Mouse (Mus musculus) adrenal gland, adult 18-20 months (tissue): Measurements from ENCODE around the gene Btd. TPM values are rescaled to one million over a fixed set of nuclear protein-coding genes. Genes with fewer than 3 reads are reported as not detected.

ENCODE experiments used
- DNase-seq, 2 experiments: peaks; one replicate each; pipeline ENCODE4 v3.0.0; 2021 to 2022; ENCODE audit warnings: low spot score in 2 of 2
- total RNA-seq, 2 experiments: library from RNA; stranded (reverse); gene quantifications; 1 replicate in 1 of 2; 2 replicates in 1 of 2; pipeline ENCODE4 v1.2.3; 2021

Gene Btd
- total RNA-seq, 2 experiments from 2014 or later, result 41.3 to 57.0 TPM

- no peak for DNase-seq
Observed at GRCm38 (mm10) chr14:31644931-31645547, 4.2 kb downstream of the Btd start.

- no peak for DNase-seq
Observed at GRCm38 (mm10) chr14:31645920-31646319, 5.1 kb downstream of the Btd start.

- DNase-seq, result no peak
Observed at GRCm38 (mm10) chr14:31647991-31648390, 7.2 kb downstream of the Btd start.

GRCm38 (mm10) chr14:31650347-31650746 lies 9.5 kb downstream of the Btd start:
- no peak for DNase-seq

GRCm38 (mm10) chr14:31651206-31651605 lies 10.4 kb downstream of the Btd start:
- DNase-seq, result no peak

- peak in 1 of 2 experiments; percentile 13 for DNase-seq
Observed at GRCm38 (mm10) chr14:31652106-31652505, 11.3 kb downstream of the Btd start.

- DNase-seq, result no peak
Observed at GRCm38 (mm10) chr14:31652624-31653023, 11.8 kb downstream of the Btd start.

- no peak for DNase-seq
Observed at GRCm38 (mm10) chr14:31653101-31653875, 12.5 kb downstream of the Btd start.

GRCm38 (mm10) chr14:31654816-31655215 lies 14.0 kb downstream of the Btd start:
- DNase-seq, result no peak

GRCm38 (mm10) chr14:31655406-31655805 lies 14.6 kb downstream of the Btd start:
- DNase-seq, result peak in 1 of 2 experiments; percentile 17

- peak in 1 of 2 experiments; percentile 20 for DNase-seq
Observed at GRCm38 (mm10) chr14:31656386-31656785, 15.6 kb downstream of the Btd start.

GRCm38 (mm10) chr14:31656857-31657645 lies 16.2 kb downstream of the Btd start:
- peak; percentile 67 to 71 for DNase-seq

- no peak for DNase-seq
Observed at GRCm38 (mm10) chr14:31658126-31658680, 17.4 kb downstream of the Btd start.

- no peak for DNase-seq
Observed at GRCm38 (mm10) chr14:31659501-31660181, 18.8 kb downstream of the Btd start.

GRCm38 (mm10) chr14:31660312-31661093 lies 19.7 kb downstream of the Btd start:
- no peak for DNase-seq

GRCm38 (mm10) chr14:31661671-31662554 lies 21.1 kb downstream of the Btd start:
- DNase-seq, result peak; percentile 78 to 84

- DNase-seq, result peak in 1 of 2 experiments; percentile 50
Observed at GRCm38 (mm10) chr14:31662555-31663211, 21.9 kb downstream of the Btd start.

GRCm38 (mm10) chr14:31663376-31664099 lies 22.7 kb downstream of the Btd start:
- no peak for DNase-seq
